Mouse (Mus musculus) CH12.LX (cell line): Measurements from ENCODE around the gene Sema6d. TPM values are rescaled to one million over a fixed set of nuclear protein-coding genes. Genes with fewer than 3 reads are reported as not detected.

Experiments used
- DNase-seq: peaks from one replicate; pipeline ENCODE4 v3.0.0-alpha.2; 2013; ENCODE audit errors: extremely low read depth
- H3K27ac ChIP-seq: 2 replicates; pipeline ENCODE4 v1.5.1; 2012; ENCODE audit warnings: low read depth, mild to moderate bottlenecking, control low read depth, moderate library complexity; ENCODE audit not compliant: insufficient read depth
- H3K27me3 ChIP-seq: replicated peaks from 2 replicates; pipeline ENCODE3; 2012; ENCODE audit warnings: inconsistent platforms
- H3K36me3 ChIP-seq, 2 experiments: replicated peaks in 1 of 2; 2 replicates each; pipeline versions ENCODE3 to v1.6.1; 2012; ENCODE audit warnings: inconsistent platforms in 1 of 2, low read length in 1 of 2, mild to moderate bottlenecking in 1 of 2, mixed read lengths in 1 of 2, moderate library complexity in 1 of 2; ENCODE audit not compliant: control insufficient read depth in 1 of 2, insufficient read depth in 1 of 2
- H3K4me1 ChIP-seq, 2 experiments: 2 replicates each; pipeline ENCODE4 v1.6.1; 2012; ENCODE audit warnings: inconsistent platforms in 1 of 2, moderate library complexity in 1 of 2; ENCODE audit not compliant: insufficient read depth in 2 of 2, control insufficient read depth in 1 of 2
- H3K4me2 ChIP-seq: 2 replicates; pipeline ENCODE4 v1.6.1; 2012; ENCODE audit warnings: low read depth, mild to moderate bottlenecking, control low read depth; ENCODE audit not compliant: poor library complexity, insufficient read depth, severe bottlenecking
- H3K4me3 ChIP-seq, 3 experiments: fragments of 150-350 bp in 1 of 3; sonication (generic) in 1 of 3; replicated peaks in 1 of 3; 2 replicates each; pipeline versions ENCODE3 to v1.5.1; 2011 to 2012; ENCODE audit warnings: low read depth in 2 of 3, low read length in 2 of 3, mild to moderate bottlenecking in 2 of 3, moderate library complexity in 2 of 3, control low read depth in 1 of 3, improper control_type of control experiment in 1 of 3, inconsistent platforms in 1 of 3, mixed read lengths in 1 of 3; ENCODE audit not compliant: poor library complexity in 1 of 3
- H3K79me2 ChIP-seq: replicated peaks from 2 replicates; pipeline ENCODE4 v1.6.1; 2012; ENCODE audit warnings: mild to moderate bottlenecking, moderate library complexity; ENCODE audit not compliant: control insufficient read depth, poor library complexity, insufficient read depth, severe bottlenecking; ENCODE audit errors: extremely low read depth
- H3K9ac ChIP-seq: 2 replicates; pipeline ENCODE4 v1.6.1; 2012; ENCODE audit warnings: low read depth, mild to moderate bottlenecking, control low read depth, moderate library complexity; ENCODE audit not compliant: insufficient read depth
- H3K9me3 ChIP-seq: replicated peaks from 2 replicates; pipeline ENCODE3; 2012; ENCODE audit warnings: low read length, inconsistent platforms, mixed read lengths
- CHD1 ChIP-seq: IDR thresholded peaks from 2 replicates; pipeline ENCODE4 v1.6.1; 2012; ENCODE audit warnings: low read depth, low read length, improper control_type of control experiment, inconsistent platforms
- E2F4 ChIP-seq: IDR thresholded peaks from 2 replicates; pipeline ENCODE4 v1.6.1; 2011; ENCODE audit warnings: low read depth, low read length, improper control_type of control experiment; ENCODE audit not compliant: insufficient replicate concordance
- ELF1 ChIP-seq: IDR thresholded peaks from 2 replicates; pipeline ENCODE4 v1.6.1; 2014; ENCODE audit warnings: low read depth, mild to moderate bottlenecking, inconsistent platforms, low read length, improper control_type of control experiment
- ETS1 ChIP-seq: conservative IDR thresholded peaks from 2 replicates; pipeline ENCODE4 v1.6.1; 2012; ENCODE audit warnings: low read depth, mild to moderate bottlenecking, inconsistent platforms, low read length, improper control_type of control experiment, moderate library complexity
- HCFC1 ChIP-seq: IDR thresholded peaks from 2 replicates; pipeline ENCODE4 v1.6.1; 2012; ENCODE audit warnings: low read depth, mild to moderate bottlenecking, inconsistent platforms, low read length, improper control_type of control experiment
- JUND ChIP-seq: conservative IDR thresholded peaks from 2 replicates; pipeline ENCODE4 v1.6.1; 2011; ENCODE audit warnings: low read depth, low read length, improper control_type of control experiment
- MXI1 ChIP-seq: IDR thresholded peaks from 2 replicates; pipeline ENCODE4 v1.6.1; 2011; ENCODE audit warnings: mild to moderate bottlenecking, low read depth, low read length, improper control_type of control experiment
- MYC ChIP-seq: IDR thresholded peaks from 2 replicates; pipeline ENCODE4 v1.6.1; 2011; ENCODE audit warnings: low read depth, mild to moderate bottlenecking, improper control_type of control experiment, low read length
- PAX5 ChIP-seq: IDR thresholded peaks from 2 replicates; pipeline ENCODE4 v1.6.1; 2012; ENCODE audit warnings: low read length, inconsistent platforms, mixed read lengths
- POLR2A ChIP-seq: IDR thresholded peaks from 2 replicates; pipeline ENCODE4 v1.6.1; 2011; ENCODE audit warnings: low read depth, mild to moderate bottlenecking, improper control_type of control experiment, low read length
- RAD21 ChIP-seq: IDR thresholded peaks from 2 replicates; pipeline ENCODE4 v1.6.1; 2011; ENCODE audit warnings: low read depth, mild to moderate bottlenecking, low read length, improper control_type of control experiment, moderate library complexity
- RCOR1 ChIP-seq: conservative IDR thresholded peaks from 2 replicates; pipeline ENCODE4 v1.6.1; 2012; ENCODE audit warnings: low read depth, mild to moderate bottlenecking, inconsistent platforms, low read length, improper control_type of control experiment
- SIN3A ChIP-seq: IDR thresholded peaks from 2 replicates; pipeline ENCODE4 v1.6.1; 2012; ENCODE audit warnings: low read length, improper control_type of control experiment, inconsistent platforms
- SMC3 ChIP-seq: IDR thresholded peaks from 2 replicates; pipeline ENCODE4 v1.6.1; 2011; ENCODE audit warnings: low read depth, low read length, improper control_type of control experiment
- USF1 ChIP-seq: IDR thresholded peaks from 2 replicates; pipeline ENCODE4 v1.6.1; 2014; ENCODE audit warnings: low read depth, mild to moderate bottlenecking, inconsistent platforms, low read length, improper control_type of control experiment
- ZC3H11A ChIP-seq: IDR thresholded peaks from 2 replicates; pipeline ENCODE4 v1.6.1; 2012; ENCODE audit warnings: low read depth, mild to moderate bottlenecking, inconsistent platforms, low read length, improper control_type of control experiment
- ZMIZ1 ChIP-seq: IDR thresholded peaks from 2 replicates; pipeline ENCODE4 v1.6.1; 2012; ENCODE audit warnings: low read depth, mild to moderate bottlenecking, inconsistent platforms, low read length, improper control_type of control experiment
- dilution Hi-C: fragments of 300-500 bp; cut with MboI; formaldehyde crosslinking; loops from 2 replicates; pipeline ENCODE4 v1.14.3; 2020; ENCODE audit warnings: low sequenced_read_pairs; ENCODE audit not compliant: extremely low pct_unique_long_range_greater_than_20kb, extremely low pct_ligation_motif_present
- in situ Hi-C: fragments of 300-500 bp; cut with MboI; formaldehyde crosslinking; loops from 3 replicates; pipeline ENCODE4 v1.14.3; 2019; ENCODE audit warnings: low sequenced_read_pairs, low pct_ligation_motif_present, low pct_unique_long_range_greater_than_20kb, mixed read lengths
- polyA plus RNA-seq: library from polyadenylated mRNA; unstranded; fragments of >175 nt; gene quantifications from 2 replicates; pipeline ENCODE4 v1.2.1, GENCODE M21; 2012; ENCODE audit warnings: low read depth; ENCODE audit not compliant: insufficient read length
- total RNA-seq, 2 experiments: library from RNA; depleted of rRNA; stranded (reverse); fragments of 300-350 nt in 1 of 2; fragments of >200 nt in 1 of 2; gene quantifications; 2 replicates each; pipeline ENCODE4 v1.2.3; 2012 to 2014

Gene Sema6d
- total and polyA plus RNA-seq, 3 experiments, result not detected

- Histone ChIP-seq H3K79me2 (no peaks in the 10 kb centered on the region), H3K27me3 (no peaks in the 10 kb centered on the region), H3K4me2 (no peak overlapping the region), H3K9ac (no peak overlapping the region), H3K27ac (no peak overlapping the region), H3K36me3 (no peaks in the 10 kb centered on the region), H3K9me3 (peaks cover 71% of the 10 kb centered on the region), H3K4me1 (no peaks in the 10 kb centered on the region), H3K4me3 (no peak overlapping the region)
- no peak for TF ChIP-seq RAD21
- TF ChIP-seq POLR2A, result no peak
- no peak for TF ChIP-seq ZC3H11A
- TF ChIP-seq MXI1, result no peak
- in situ Hi-C loops, result no loop called here
- DNase-seq, result no peak
- dilution Hi-C loops, result no loop called here
Observed at GRCm38 (mm10) chr2:124530441-124530840, 440.7 kb downstream of the Sema6d start.

DNA sequence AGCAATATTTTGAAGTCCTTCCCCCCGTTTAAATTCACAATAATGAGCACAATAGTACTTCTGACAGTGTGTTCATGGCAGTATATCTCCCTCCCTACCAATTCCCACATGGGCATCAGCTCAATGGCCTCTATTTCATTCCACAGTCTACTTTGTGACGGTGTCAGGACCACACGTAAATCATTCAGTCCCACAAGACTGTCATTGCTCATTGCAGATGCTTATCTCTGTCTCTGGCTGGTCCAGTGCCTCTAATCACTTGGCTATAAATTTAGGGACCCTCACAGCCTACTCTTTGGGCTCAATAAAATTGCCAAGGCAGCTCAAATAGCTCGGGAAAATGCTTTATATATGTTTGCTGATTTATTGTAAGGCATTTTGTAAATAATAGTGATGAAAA is 441.3 kb downstream of the Sema6d start:
- no peak overlapping the region for H3K27ac ChIP-seq
- H3K9me3 ChIP-seq, result peaks cover 68% of the 10 kb centered on the region
- H3K4me3 ChIP-seq, result no peak overlapping the region
- H3K9ac ChIP-seq, result no peak overlapping the region
- no peak for DNase-seq
- no peak for TF ChIP-seq JUND
- TF ChIP-seq MYC, result no peak
- TF ChIP-seq ZMIZ1, result no peak
- no peak for TF ChIP-seq RAD21
- no peak for TF ChIP-seq SMC3
- no peak for TF ChIP-seq E2F4
- TF ChIP-seq HCFC1, result no peak
- no peak for TF ChIP-seq ELF1
- no peak for TF ChIP-seq USF1
- no peak for TF ChIP-seq PAX5
- no peak for TF ChIP-seq CHD1
- TF ChIP-seq RCOR1, result no peak
- no peak for TF ChIP-seq ETS1
- TF ChIP-seq SIN3A, result no peak
- TF ChIP-seq, all 38 proteins: peak for 0
- H3K36me3 ChIP-seq, result no peaks in the 10 kb centered on the region
- dilution Hi-C loops (no loop called here), in situ Hi-C loops (no loop called here)
- no peaks in the 10 kb centered on the region for H3K79me2 ChIP-seq
- no peaks in the 10 kb centered on the region for H3K27me3 ChIP-seq
- no peak overlapping the region for H3K4me2 ChIP-seq
- no peaks in the 10 kb centered on the region for H3K4me1 ChIP-seq
